Mouse (Mus musculus) thymus, postnatal 4 days (tissue): ENCODE measurements around the gene Fgfr2.

Experiments
- DNase-seq: peaks from one replicate; pipeline ENCODE4 v3.0.0; 2021

The Fgfr2 gene

DNA sequence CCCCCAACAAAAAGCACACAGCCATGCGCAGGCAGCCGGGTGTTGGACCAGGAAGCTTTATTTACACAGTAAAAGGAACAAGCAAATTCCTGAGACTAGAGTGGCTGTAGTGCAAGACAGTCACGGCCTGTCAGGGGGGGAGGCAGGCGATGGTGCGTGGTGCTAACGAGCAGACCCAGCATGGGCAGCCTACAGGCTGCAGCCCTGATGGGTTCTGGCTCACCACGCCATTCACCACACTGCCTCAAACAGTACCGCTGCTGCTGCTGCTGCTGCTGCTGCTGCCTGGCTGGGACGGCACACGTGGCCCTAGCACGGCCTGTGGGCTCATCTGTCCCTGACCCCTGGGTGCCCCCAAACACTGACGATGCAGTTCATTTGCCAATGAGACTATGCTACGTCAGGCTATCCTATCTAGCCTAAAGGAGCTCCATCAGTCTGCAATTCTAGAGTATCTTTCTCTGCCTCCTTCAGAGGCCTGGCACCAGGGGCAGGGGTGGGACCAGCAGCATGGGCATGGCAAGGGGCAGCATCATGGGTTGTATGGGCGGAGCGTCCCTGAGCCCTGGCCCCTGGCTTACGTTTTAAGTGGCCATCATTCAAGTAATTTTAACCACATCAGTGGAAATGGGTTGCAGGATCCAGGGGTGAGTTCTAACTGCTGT is 411.0 kb downstream of the Fgfr2 start:
- DNase-seq = no peak

DNA sequence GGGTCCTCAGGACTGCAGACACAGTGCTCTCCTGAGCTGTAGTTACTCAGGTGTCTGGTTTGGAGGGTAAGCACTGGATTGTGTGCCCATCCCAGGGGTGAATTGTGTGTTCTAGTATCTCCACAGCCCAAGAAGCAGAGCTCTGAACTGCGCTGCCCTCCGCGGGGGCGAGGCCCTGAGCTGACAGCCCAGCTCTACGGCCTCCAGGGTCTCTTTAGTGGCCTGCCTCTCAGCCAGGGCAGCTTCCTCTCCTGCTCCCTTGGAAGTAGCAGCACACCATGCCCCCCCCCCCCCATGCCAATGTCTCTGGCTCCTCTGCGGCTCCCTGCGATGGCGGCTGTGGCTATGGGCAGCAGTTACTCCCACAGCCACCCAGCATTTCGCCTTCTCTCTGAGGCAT is 411.6 kb downstream of the Fgfr2 start:
- DNase-seq = no peak

DNA sequence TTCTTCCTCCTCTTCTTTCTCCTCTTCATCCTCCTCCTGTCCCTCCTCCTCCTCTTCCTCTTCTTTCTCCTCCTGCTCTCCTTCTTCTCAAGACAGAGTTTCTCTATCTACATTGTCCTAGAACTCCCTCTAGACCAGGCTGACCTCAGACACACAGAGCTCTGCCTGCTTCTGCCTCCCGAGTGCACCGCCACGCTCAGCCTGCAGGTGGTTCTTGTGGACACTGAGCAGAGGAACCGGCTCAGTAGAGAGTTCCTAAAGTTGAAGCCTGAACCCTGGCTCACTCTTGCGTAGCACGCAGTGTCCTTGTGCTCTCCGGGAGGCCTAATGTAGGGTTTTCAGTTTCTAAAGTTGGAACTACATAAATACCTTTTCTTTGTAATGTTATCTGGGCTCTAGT is 418.0 kb downstream of the Fgfr2 start:
- DNase-seq = peak; percentile 76

DNA sequence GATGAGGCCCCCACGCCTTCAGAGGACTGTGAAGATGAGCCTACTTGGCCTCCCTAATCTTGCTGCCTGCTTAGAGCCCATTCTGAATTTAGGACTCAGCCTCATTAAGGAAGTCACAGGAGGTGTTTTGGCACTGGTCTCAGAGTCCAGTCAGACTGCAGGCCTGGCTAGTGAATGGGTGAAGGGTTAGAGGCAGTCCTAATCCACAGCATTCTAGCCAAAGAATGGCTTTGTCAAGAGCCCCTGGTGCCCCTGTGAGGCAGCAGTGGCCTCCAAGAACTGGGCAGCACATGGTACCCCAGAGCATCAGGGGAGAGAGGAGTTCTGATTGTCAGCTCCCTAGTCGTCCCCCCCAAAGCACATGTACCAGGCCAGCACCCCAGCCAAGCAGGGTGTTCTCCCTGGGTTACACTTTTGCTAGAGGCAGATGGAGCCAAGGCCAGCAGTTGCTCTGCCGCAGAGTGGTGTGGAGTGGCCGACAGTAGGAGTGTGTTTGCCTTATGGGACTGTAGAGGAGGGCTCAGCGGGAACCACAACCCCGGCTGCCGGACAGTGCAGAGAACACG is 418.8 kb downstream of the Fgfr2 start:
- no peak for DNase-seq

DNA sequence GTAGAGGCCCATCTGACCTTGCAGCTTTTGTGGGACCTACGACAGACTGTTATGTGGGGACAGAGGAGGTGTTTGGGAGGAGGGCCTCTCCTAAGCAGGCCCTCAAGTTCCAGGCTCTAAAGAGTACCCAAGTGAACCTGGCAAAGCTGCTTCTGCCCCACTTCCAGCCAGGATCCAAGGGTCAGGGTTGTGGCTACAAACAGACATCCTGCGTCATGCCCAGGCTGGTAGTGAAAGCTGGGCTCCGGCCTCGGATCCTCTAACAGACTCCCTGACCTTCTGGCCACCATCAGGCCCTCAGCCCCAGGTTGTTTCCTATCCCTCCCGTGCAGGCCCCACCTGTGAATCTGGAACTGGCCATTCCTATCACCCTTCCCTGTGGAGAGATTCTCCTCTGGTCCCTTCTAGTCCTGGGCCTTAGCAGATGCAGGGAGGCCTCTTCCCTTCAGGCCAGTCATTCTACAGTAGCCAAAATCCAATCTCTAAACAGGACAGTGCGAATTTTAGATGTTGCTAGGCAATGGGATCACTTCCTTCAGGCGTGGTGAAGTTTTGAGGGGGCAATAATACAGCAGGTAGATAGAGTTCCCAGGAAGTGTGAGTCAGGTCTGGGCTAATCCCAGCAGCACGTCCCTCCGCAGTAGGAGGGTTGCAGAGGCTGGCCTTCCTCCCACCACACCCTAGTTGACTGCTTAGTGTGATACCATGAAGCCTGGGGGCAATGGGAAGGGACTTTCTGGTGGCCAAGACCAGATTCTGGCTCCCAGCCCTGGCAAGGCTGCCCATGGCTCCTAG is 419.4 kb downstream of the Fgfr2 start:
- DNase-seq = no peak

DNA sequence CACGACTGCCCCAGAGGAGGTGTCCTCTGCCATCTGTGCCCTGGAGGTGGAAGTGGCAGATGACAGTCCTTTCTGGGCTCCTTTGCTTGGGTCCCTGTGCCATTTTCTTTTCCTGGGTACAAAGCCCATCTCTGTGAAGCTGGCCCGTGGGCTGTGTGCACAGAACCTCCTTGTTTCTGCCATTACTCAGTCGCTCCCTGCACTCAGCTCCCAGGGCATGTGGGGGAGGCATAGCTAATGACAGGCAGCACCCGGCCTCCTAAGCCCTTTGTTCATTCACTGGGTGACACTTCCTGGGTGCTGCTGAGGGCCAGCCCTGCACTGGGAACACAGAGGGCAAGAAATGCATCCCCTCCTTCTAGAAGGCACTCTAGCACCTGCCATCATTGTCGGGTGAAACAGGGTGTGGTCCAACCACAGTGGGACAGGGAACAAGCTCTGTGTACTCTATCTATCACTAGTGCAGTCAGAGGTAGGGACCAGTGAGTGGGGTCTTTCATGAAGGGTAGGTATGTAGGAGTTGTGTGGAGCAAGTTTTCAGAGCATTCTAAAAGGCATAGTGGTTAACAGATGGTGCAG is 420.6 kb downstream of the Fgfr2 start:
- DNase-seq = no peak

DNA sequence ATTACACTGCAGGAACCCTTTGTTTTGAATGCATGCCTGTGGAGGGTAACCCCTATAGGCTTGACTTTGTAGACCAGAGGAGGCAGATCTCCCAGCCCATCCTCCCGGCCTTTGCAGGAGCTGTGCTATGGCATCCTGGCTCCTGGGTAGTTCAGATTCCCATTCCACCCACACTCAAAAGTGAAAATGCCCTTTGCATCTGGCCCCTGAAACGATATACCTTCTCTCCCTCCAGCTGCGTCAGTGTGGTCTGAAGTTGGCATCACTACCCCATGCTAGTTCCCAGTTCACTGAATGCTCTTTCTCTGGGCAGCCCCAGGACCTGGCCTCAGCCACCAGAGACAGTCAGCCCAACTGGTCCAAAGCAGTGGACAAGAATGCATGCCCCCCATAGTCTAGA is 421.1 kb downstream of the Fgfr2 start:
- DNase-seq = no peak

DNA sequence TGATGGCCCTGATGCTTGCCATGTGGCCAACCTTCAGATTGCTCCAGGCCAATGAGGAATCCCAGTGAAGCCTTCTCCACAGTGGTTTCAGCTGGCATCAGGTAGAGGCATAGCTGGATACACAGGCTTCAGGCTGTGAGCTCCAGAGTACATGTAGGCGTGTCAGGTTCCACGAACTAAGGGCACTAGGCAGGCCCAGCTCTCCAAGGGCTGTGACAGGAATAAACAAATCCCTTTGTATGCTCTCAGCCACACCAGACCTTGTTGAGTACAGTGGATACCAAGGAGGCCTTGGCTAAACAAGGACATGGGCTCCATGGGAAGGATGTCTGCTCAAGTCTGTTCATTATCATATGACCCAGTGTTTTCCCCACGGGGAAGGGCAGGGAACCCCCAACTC is 421.7 kb downstream of the Fgfr2 start:
- DNase-seq = no peak

DNA sequence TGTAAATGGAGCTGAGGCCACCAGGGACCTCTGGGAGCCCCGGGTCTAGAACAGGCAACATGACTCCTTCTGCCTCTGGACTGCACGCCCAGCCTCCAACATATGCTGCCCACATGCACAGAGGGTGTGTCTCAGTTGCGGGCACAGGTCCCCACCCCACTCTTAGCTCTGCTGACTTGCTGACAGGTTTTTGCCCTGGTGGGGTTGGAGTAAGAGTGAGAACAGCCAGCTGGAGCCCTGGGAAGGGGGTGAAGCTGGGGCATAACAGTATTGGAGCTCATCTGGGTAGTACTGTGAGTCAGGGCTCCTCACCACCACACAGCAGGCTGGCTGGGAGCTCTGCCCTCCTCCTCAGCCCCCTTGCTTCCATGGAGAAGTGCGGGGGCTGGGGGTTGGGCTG is 423.0 kb downstream of the Fgfr2 start:
- no peak for DNase-seq

DNA sequence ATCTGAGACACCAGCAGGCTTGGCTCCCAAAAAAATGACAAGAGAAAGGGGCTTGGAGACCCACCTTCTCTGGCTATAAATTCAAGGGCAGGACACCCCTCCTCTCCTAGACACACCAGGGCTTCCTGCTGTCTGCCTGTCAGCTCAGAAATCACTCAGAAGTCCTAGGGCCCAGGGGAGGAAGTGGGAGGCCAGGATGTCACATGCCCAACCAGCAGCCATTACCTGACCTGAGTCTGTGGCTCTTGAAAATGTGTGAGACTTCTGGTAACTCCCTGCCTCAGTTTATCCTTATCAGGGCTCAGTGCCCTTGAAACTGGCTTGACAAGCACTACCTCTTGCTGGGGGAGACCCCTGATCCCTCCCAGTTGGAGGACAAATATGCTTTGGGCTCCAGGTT is 423.5 kb downstream of the Fgfr2 start:
- DNase-seq = peak; percentile 40

DNA sequence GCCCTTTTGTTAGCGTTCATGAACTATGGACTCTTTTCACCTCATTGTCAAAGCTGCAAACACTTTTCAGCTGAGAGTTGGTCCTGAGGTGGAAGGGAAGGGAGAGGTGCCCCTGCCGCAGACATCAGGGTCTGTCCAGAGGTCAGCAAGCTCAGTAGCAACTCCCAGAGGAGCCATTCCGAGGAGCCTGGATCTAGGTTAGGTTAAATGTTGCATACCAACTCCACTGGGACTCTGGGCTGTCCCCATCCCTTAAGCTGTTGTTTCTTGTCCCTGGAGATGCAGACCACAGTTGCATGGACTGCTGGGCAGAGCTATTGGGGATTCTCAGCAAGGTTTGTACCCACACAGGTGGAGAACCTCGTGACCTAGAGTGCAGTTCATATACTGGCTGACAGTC is 424.0 kb downstream of the Fgfr2 start:
- no peak for DNase-seq

DNA sequence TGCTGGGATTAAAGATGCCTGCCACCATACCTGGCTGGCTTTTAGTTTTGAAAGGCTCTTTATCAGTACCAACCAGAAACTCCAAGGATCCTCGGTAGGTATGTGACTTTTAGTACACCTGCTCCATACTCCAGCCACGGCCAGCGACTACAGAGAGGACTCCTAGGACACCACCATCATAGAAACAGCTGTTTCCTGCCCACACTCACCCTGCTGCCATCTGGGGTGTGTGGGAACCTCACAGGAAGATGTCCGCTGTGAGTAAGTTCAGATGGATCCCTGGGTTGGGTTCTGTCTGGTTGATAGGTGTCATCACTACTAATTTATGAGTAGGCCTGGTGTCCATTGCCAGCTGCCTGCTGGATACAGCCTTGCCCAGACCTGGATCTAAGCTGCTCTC is 424.4 kb downstream of the Fgfr2 start:
- peak; percentile 42 for DNase-seq

DNA sequence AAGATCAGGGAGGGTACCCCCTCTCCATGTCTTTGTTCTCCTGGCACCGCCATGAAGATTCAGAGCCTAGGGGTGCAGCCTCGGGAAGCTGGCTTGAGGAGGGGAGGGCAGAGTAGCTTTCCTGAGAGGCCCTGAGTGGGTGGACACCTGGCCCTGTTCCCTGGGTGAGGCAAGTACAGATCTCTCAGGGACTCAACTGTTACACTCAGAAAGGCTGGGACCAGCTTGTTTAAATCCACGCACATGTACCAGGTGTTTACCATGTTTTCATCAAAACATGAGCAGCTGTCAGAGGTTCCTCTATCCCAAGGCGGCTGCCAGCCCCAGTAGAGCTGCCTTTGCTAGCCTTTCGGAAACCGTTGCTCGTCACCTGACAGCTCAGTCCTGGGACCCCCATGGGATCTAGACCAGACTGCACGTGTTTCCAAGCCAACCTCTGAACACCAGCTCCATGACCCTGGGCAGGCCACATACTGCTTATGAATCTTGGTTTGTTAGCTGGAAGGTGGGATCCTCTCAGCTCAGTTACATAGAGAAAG is 425.8 kb downstream of the Fgfr2 start:
- peak; percentile 42 for DNase-seq

DNA sequence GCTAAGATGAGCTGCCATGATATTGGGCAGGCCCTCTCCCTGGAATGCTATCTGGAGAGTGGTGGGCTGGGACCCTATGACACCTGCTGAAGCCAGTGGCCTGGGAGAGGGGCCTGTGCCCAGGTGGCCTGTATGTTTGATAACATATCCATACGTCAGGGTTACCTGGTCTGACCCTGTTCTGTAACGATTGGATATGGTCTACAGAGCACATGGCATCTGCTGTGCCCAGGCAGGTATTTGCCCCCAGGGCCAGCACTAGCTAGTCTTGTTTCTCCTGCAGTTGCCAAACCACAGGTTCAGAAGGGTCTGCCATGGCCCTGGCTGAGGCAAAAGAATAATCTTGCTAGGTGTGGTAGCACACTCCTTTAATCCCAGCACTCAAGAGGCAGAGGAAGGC is 429.6 kb downstream of the Fgfr2 start:
- no peak for DNase-seq

DNA sequence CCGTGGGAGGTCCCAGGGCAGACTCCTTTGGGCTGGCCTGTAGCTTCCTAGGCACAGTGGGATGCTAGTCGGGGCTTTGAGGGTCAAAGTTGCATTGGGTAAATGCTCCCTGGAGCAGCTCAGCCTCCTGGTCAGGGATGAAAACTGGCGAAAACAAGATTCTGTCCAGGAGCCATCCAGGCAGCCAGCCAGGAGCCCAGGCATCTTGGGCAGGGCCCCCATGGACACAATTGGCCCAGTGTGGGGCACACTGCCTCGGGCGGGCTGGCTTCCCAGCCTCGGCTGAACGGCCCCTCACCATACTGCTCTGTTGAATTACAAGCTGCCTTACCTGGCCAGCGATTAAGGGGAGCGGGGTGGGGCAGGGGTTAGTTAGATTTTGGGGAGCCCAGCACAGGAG is 430.4 kb downstream of the Fgfr2 start:
- no peak for DNase-seq

DNA sequence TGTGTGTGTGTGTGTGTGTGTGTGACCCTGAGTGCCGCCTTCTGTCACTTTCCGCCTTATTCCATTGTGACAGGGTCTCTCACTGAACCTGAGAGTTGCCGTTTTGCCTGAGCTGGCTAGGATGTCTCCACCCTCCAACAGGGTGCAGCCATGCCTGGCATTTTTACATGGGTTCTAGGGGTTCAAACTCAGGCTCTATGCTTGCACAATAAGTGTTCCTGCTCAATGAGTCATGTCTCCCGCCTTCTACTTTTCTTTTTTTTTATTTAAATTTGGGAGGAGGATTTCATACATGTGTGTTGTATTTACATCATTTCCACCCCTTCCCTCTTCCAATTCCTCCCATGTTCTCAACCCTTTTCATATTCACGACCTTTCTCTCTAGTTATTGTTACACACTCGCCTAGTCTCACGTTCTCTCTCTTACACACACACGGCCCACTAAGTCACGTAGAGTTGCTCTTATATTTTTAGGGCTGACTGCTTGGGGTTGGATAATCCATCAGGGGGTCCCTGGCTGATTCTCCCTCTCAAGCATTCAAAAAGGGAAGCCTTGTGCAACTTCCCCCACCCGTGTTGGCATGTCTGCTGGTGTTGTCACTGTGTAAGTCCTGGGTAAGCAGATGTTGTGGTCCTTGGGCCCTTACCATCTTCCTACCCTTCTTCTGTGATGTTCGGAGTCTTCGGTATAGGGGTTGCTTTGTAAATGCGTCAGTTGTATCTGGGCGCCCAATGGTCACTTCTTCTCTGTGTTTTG is 432.3 kb downstream of the Fgfr2 start:
- DNase-seq = no peak

DNA sequence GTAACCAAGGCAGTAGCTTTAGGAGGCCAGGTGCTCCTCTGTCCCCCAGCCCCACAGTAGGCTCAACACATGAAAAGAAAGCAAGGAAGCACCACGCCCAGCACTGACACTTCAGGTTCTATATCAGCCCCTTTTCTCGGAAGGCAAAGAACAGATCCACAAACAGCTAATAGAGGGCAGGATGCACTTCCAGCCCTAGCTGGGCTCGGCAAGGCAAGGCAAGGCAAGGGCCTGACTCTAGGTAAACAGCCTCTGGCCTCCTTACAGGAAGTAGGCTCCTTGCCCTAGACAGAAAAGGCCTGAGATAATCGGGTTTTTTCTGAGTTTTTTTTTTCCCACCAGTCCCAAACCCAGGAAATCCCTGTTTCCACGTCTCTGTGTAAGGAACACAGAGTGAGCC is 433.4 kb downstream of the Fgfr2 start:
- no peak for DNase-seq

DNA sequence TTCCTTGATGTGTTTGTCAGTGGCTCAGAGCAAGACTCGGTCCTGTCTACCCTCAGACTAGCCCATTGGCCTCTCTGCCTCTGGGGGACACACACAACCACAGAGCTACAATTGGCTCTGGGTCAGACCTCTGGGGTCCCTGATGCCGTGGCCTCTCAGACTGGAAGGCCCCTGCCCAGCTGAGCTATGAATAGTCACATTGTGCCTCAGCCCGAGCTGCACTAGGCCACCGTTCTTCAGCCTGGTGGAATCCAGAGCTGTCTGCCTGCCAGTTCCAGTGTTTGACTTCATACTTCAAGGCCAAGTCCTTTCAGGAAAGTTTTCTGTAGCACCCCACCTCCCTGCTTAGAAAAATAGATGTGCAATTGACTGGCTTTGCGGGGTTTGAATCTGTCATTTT is 434.4 kb downstream of the Fgfr2 start:
- no peak for DNase-seq

DNA sequence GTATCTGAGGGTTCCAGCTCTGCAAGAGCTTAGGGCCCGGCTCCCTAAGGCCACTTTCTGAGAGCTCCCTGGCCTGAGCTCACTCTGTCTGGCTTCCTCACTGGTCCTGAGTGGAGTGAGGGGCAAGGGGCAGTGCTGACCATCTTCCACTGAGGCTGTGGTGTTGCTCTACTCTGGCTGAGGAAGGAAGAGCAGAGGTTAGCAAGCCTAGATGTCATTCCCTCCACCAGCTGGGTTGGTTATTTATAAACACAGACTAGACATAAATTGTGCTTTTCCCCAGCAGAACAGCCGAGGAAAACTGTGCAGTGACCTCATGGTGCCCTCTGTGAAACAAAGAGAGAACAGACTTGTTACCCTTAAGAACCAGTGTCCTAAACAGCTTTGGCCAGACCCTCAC is 435.3 kb downstream of the Fgfr2 start:
- DNase-seq = no peak

DNA sequence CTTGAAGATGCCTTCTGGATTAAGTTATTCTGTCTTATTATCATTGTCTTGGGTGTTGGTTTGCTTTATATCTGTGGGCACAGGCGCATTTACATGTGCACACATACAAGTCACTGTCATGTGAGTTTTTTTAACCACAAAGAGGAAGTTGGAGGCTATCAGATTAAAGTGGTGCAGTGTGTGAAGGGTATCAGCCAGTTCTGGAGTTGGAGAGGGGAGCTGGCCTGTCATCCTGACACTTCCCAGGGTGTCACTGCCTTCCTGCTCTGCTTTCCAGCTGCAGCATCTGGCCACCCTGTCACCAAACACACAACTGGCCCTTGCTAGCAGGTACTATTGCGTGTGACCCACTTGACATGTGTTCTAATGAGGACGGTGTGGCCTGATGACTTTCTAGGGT is 436.6 kb downstream of the Fgfr2 start:
- DNase-seq = no peak

DNA sequence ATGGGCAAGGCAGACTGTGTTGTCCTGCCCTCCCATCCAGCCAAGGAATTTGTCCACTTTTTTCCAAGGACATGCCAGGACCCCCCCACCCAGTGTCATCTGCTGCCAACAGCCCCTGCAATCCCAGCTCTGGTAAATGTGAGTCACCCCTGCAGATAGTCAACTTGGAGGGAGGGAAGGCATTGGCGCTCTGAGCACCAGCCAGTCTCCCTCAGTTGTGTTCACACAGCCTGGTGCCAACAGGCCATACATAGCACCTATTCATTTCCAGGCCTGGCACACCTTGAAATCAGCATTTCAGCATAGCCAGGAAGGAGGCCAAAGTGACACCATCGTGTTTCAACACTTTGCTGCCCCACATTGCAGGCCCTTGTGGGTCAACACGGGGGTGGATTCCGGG is 439.2 kb downstream of the Fgfr2 start:
- DNase-seq = no peak

DNA sequence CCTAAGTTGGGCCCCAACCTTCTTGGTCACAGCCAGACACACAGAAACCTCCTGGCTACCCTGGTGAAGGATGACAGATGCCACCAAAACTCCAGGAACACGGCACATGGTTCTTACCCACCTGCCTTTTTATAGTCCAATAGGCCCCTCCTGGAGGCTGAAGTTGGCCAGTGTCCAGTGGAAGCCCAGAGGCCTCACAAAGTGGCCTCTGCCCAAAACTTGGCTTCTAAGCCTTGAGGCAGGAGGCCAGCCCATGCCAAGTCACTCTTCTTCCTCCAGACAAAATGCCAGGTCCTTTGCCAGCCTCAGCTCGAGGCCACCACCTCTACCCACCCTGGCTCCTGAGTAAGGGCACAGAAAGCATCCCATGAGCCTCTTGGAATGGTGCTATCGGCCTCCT is 440.2 kb downstream of the Fgfr2 start:
- no peak for DNase-seq

DNA sequence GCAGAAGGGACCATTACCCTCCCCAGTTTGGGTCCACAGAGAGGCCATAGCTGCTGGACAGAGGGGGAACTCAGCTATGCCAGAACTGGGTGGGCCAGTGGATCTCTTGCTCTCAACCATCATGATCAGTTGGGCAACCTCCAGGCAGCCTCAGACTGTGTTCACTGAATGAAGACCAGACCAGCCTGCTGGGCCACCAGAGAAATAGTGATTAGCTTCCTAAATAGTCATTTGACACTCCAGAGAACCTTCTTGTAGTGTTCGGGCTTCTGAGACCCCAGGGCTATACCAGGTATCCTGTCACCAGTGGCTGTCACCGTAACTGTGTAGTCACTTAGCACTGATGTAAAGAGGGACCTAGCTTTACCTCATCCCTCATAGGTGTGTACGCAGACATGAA is 440.8 kb downstream of the Fgfr2 start:
- DNase-seq = no peak
